Mouse (Mus musculus) heart, adult 2 months (tissue): ENCODE results near the gene Nxnl1. TPM values are rescaled to one million over a fixed set of nuclear protein-coding genes. Genes with fewer than 3 reads are reported as not detected.
A peak's percentile ranks its signal among the peaks of the same experiment; 100 is the strongest.

Experiments used
- DNase-seq, 2 experiments: peaks; one replicate each; pipeline ENCODE4 v3.0.0; 2021
- H3K27ac ChIP-seq: fragments of 200-600 bp; 2 replicates; pipeline ENCODE4 v1.8.1; 2022
- H3K27me3 ChIP-seq: fragments of 200-500 bp; 2 replicates; pipeline ENCODE4 v1.6.1; 2012; ENCODE audit warnings: mild to moderate bottlenecking, low read length, inconsistent platforms, mixed read lengths; ENCODE audit not compliant: control insufficient read depth, insufficient read depth
- H3K36me3 ChIP-seq: fragments of 200-500 bp; 2 replicates; pipeline ENCODE4 v1.6.1; 2012; ENCODE audit warnings: low read length, inconsistent platforms; ENCODE audit not compliant: control insufficient read depth, insufficient read depth
- H3K4me1 ChIP-seq: fragments of 200-500 bp; 2 replicates; pipeline ENCODE4 v1.6.1; 2011; ENCODE audit warnings: low read length; ENCODE audit not compliant: control insufficient read depth, insufficient read depth
- H3K4me3 ChIP-seq: fragments of 200-600 bp; 2 replicates; pipeline ENCODE4 v1.8.1; 2022
- H3K79me2 ChIP-seq: fragments of 200-500 bp; replicated peaks from 2 replicates; pipeline ENCODE4 v1.6.1; 2012; ENCODE audit warnings: mild to moderate bottlenecking, inconsistent platforms, low read length, moderate library complexity, mixed read lengths; ENCODE audit not compliant: control insufficient read depth, insufficient read depth
- H3K9ac ChIP-seq: fragments of 200-500 bp; 2 replicates; pipeline ENCODE4 v1.6.1; 2012; ENCODE audit warnings: low read depth, mild to moderate bottlenecking, control low read depth, inconsistent platforms, low read length, mixed read lengths
- CTCF ChIP-seq: fragments of 200-600 bp; IDR thresholded peaks from 2 replicates; pipeline ENCODE4 v1.8.1; 2022; ENCODE audit warnings: antibody characterized with exemption, mild to moderate bottlenecking, moderate library complexity
- EP300 ChIP-seq: fragments of 200-500 bp; IDR thresholded peaks from 2 replicates; pipeline ENCODE4 v1.6.1; 2011; ENCODE audit warnings: low read depth, low read length, control low read depth; ENCODE audit not compliant: insufficient read depth
- POLR2A ChIP-seq: fragments of 200-500 bp; IDR thresholded peaks from 2 replicates; pipeline ENCODE4 v1.6.1; 2011; ENCODE audit warnings: mild to moderate bottlenecking, low read depth, low read length, control low read depth; ENCODE audit not compliant: insufficient read depth
- WGBS: fragments of 180-500 bp; shearing (Covaris S2); methylation state at CpG from one replicate; pipeline ENCODE4 v1.1.7; 2018; 5-methylcytosine and 5-hydroxymethylcytosine counted together
- intact Hi-C: fragments of 180-260 bp; cut with DNase I; formaldehyde crosslinking; loops from one replicate; pipeline ENCODE4 v1.15.1; 2025
- polyA plus RNA-seq: library from polyadenylated mRNA; depleted of rRNA; stranded (reverse); fragments of >200 nt; gene quantifications from 2 replicates; pipeline ENCODE4 v1.2.3, GENCODE M21; 2012
- total RNA-seq, 2 experiments: library from RNA; stranded (reverse); gene quantifications; 2 replicates each; pipeline ENCODE4 v1.2.3; 2021

The Nxnl1 gene
- total and polyA plus RNA-seq, 3 experiments: 0.12 to 0.18 (median 0.14) TPM

GRCm38 (mm10) chr8:71591017-71591416 is 24.6 kb upstream of the Nxnl1 start:
- Histone ChIP-seq H3K79me2 (no peaks in the 10 kb centered on the region), H3K27me3 (no peaks in the 10 kb centered on the region), H3K4me1 (peaks cover 8% of the 10 kb centered on the region), H3K27ac (peak overlapping the region; percentile 99), H3K36me3 (no peaks in the 10 kb centered on the region), H3K9ac (no peak overlapping the region), H3K4me3 (peak overlapping the region; percentile 92)
- no peak for TF ChIP-seq CTCF
- no peak for TF ChIP-seq EP300
- no peak for TF ChIP-seq POLR2A
- DNase-seq: no peak
- WGBS: 23% methylated on average over 5 of the region's 5 CpGs
- intact Hi-C loops: loop anchor here (5.0 kb wide), 2 partner anchors 94 to 129 kb away; partner anchors contain the start of genes Abhd8 and Mrpl34

GRCm38 (mm10) chr8:71588762-71589161 is 22.4 kb upstream of the Nxnl1 start:
- no peak for DNase-seq
- intact Hi-C loops: no loop called here
- H3K36me3 ChIP-seq: no peaks in the 10 kb centered on the region
- H3K4me1 ChIP-seq: peaks cover 6% of the 10 kb centered on the region
- no peak overlapping the region for H3K27ac ChIP-seq
- no peaks in the 10 kb centered on the region for H3K79me2 ChIP-seq
- H3K4me3 ChIP-seq: no peak overlapping the region
- no peak for TF ChIP-seq CTCF
- WGBS: 74% methylated on average over 3 of the region's 3 CpGs
- no peaks in the 10 kb centered on the region for H3K27me3 ChIP-seq
- no peak overlapping the region for H3K9ac ChIP-seq

- H3K4me1 ChIP-seq: no peaks in the 10 kb centered on the region
- no peak overlapping the region for H3K27ac ChIP-seq
- no peaks in the 10 kb centered on the region for H3K36me3 ChIP-seq
- H3K4me3 ChIP-seq: no peak overlapping the region
- WGBS: 79% methylated on average over 2 of the region's 2 CpGs
- TF ChIP-seq EP300 (no peak), CTCF (peak; percentile 73)
- H3K9ac ChIP-seq: no peak overlapping the region
- H3K79me2 ChIP-seq: no peaks in the 10 kb centered on the region
- intact Hi-C loops: no loop called here
- DNase-seq: no peak
- H3K27me3 ChIP-seq: no peaks in the 10 kb centered on the region
Observed at GRCm38 (mm10) chr8:71586891-71587290, 20.5 kb upstream of the Nxnl1 start.

GRCm38 (mm10) chr8:71580201-71580600 is 13.8 kb upstream of the Nxnl1 start:
- TF ChIP-seq POLR2A (no peak), CTCF (no peak), EP300 (no peak)
- H3K79me2 ChIP-seq: no peaks in the 10 kb centered on the region
- WGBS: 56% methylated on average over 9 of the region's 9 CpGs
- DNase-seq: no peak
- H3K27me3 ChIP-seq: no peaks in the 10 kb centered on the region
- no peak overlapping the region for H3K9ac ChIP-seq
- intact Hi-C loops: no loop called here
- no peaks in the 10 kb centered on the region; the same call in 1 of the 2 replicates for H3K4me1 ChIP-seq
- no peak overlapping the region for H3K4me3 ChIP-seq
- H3K27ac ChIP-seq: no peak overlapping the region; the same call in 1 of the 2 replicates
- no peaks in the 10 kb centered on the region for H3K36me3 ChIP-seq

GRCm38 (mm10) chr8:71579476-71579875 is 13.1 kb upstream of the Nxnl1 start:
- no peak overlapping the region; the same call in 1 of the 2 replicates for H3K9ac ChIP-seq
- H3K27ac ChIP-seq: peak overlapping the region; percentile 57
- H3K4me3 ChIP-seq: no peak overlapping the region
- peak; percentile 58; the same call in 1 of the 2 replicates for TF ChIP-seq EP300
- no peak for TF ChIP-seq CTCF
- intact Hi-C loops: no loop called here
- no peaks in the 10 kb centered on the region for H3K36me3 ChIP-seq
- no peaks in the 10 kb centered on the region for H3K27me3 ChIP-seq
- no peaks in the 10 kb centered on the region; the same call in 1 of the 2 replicates for H3K4me1 ChIP-seq
- DNase-seq: peak; percentile 70 to 82
- WGBS: 64% methylated on average over 14 of the region's 14 CpGs
- H3K79me2 ChIP-seq: no peaks in the 10 kb centered on the region

- Histone ChIP-seq H3K4me3 (no peak overlapping the region), H3K4me1 (no peaks in the 10 kb centered on the region; the same call in 1 of the 2 replicates), H3K79me2 (no peaks in the 10 kb centered on the region), H3K27me3 (no peaks in the 10 kb centered on the region), H3K9ac (no peak overlapping the region; the same call in 1 of the 2 replicates), H3K36me3 (no peaks in the 10 kb centered on the region), H3K27ac (peak overlapping the region; percentile 57)
- intact Hi-C loops: no loop called here
- DNase-seq: no peak
- WGBS: 43% methylated on average over 1 of the region's 1 CpGs
- TF ChIP-seq EP300 (no peak), POLR2A (no peak), CTCF (no peak)
Observed at GRCm38 (mm10) chr8:71579009-71579408, 12.6 kb upstream of the Nxnl1 start.
